Mouse (Mus musculus) heart, adult 18-20 months (tissue): ENCODE data around the gene Bdh1. TPM values are rescaled to one million over a fixed set of nuclear protein-coding genes. Genes with fewer than 3 reads are reported as not detected.
"Not testable (repeated sequence)": the region's sequence is repeated elsewhere in the genome, so short reads cannot be mapped to it uniquely, and the experiment has no call there.

ENCODE experiments used
- DNase-seq, 2 experiments: peaks; one replicate each; pipeline ENCODE4 v3.0.0; 2021 to 2022; ENCODE audit warnings: mixed read lengths in 1 of 2
- long read RNA-seq, 2 experiments: library from polyadenylated mRNA; stranded (forward); transcript quantifications; one replicate each; pipeline ENCODE4 v2.0.0; 2021
- total RNA-seq, 2 experiments: library from RNA; stranded (reverse); gene quantifications; 2 replicates each; pipeline ENCODE4 v1.2.3; 2021

Gene Bdh1
- 100 to 1,000 TPM; 240 to 275 TPM for total RNA-seq
- long read RNA-seq, experiment 1, transcript Bdh1-203 (7 exons, 3,122 nt) = major isoform, 50 of 75 reads
- long read RNA-seq, experiment 1, partial matches to known transcripts = 2 of 75 reads
- long read RNA-seq, experiment 1, other reads (novel, unspliced or antisense) = 23 of 75 reads
- long read RNA-seq, experiment 2, transcript Bdh1-203 (7 exons, 3,122 nt) = major isoform, 23 of 37 reads
- long read RNA-seq, experiment 2, partial matches to known transcripts = 0 of 37 reads
- long read RNA-seq, experiment 2, other reads (novel, unspliced or antisense) = 14 of 37 reads

GRCm38 (mm10) chr16:31422000-31422399, at the start of gene Bdh1:
TSS of gene Bdh1 (plus strand) at chr16:31422280.
- DNase-seq = no peak

- not testable (repeated sequence) for DNase-seq
Measured at GRCm38 (mm10) chr16:31372316-31372715, 49.8 kb upstream of the Bdh1 start.

GRCm38 (mm10) chr16:31375877-31376582, 46.0 kb upstream of the Bdh1 start:
- DNase-seq = not testable (repeated sequence)

- not testable (repeated sequence) for DNase-seq
Measured at GRCm38 (mm10) chr16:31388269-31388668, 33.8 kb upstream of the Bdh1 start.

GRCm38 (mm10) chr16:31399231-31399630, 22.8 kb upstream of the Bdh1 start:
- no peak for DNase-seq

- DNase-seq = no peak
Measured at GRCm38 (mm10) chr16:31400908-31401692, 21.0 kb upstream of the Bdh1 start.

- DNase-seq = no peak
Measured at GRCm38 (mm10) chr16:31402096-31402495, 20.0 kb upstream of the Bdh1 start.

- no peak for DNase-seq
Measured at GRCm38 (mm10) chr16:31403971-31404370, 18.1 kb upstream of the Bdh1 start.

GRCm38 (mm10) chr16:31405040-31405439, 17.0 kb upstream of the Bdh1 start:
- DNase-seq = no peak

- no peak for DNase-seq
Measured at GRCm38 (mm10) chr16:31407872-31408271, 14.2 kb upstream of the Bdh1 start.

GRCm38 (mm10) chr16:31410969-31411368, 11.1 kb upstream of the Bdh1 start:
- DNase-seq = no peak

GRCm38 (mm10) chr16:31412321-31412720, 9.8 kb upstream of the Bdh1 start:
- DNase-seq = peak; percentile 64 to 73

- no peak for DNase-seq
Measured at GRCm38 (mm10) chr16:31413777-31414176, 8.3 kb upstream of the Bdh1 start.

GRCm38 (mm10) chr16:31415885-31416450, 6.1 kb upstream of the Bdh1 start:
- DNase-seq = no peak

- DNase-seq = no peak
Measured at GRCm38 (mm10) chr16:31418704-31419103, 3.4 kb upstream of the Bdh1 start.

- no peak for DNase-seq
Measured at GRCm38 (mm10) chr16:31419457-31419856, 2.6 kb upstream of the Bdh1 start.

- no peak for DNase-seq
Measured at GRCm38 (mm10) chr16:31422722-31423121, 642 bp downstream of the Bdh1 start.

GRCm38 (mm10) chr16:31423368-31423767, 1.3 kb downstream of the Bdh1 start:
- no peak for DNase-seq

- no peak for DNase-seq
Measured at GRCm38 (mm10) chr16:31424416-31425187, 2.5 kb downstream of the Bdh1 start.

GRCm38 (mm10) chr16:31425508-31425907, 3.4 kb downstream of the Bdh1 start:
- peak; percentile 50 to 86 for DNase-seq

GRCm38 (mm10) chr16:31426496-31427126, 4.5 kb downstream of the Bdh1 start:
- DNase-seq = no peak
